Mouse (Mus musculus) splenic B cell, adult 2 months (primary cell): Measurements from ENCODE around the gene Phactr3.

Experiments
- DNase-seq: peaks from one replicate; pipeline ENCODE4 v3.0.0-alpha.2; 2011; ENCODE audit warnings: low read depth, low spot score
- H3K27me3 ChIP-seq: 2 replicates; pipeline ENCODE4 v1.6.1; 2012; ENCODE audit warnings: mild to moderate bottlenecking, low read length, moderate library complexity, mixed read lengths; ENCODE audit not compliant: control insufficient read depth, poor library complexity, insufficient read depth, severe bottlenecking
- H3K36me3 ChIP-seq: 2 replicates; pipeline ENCODE4 v1.6.1; 2012; ENCODE audit warnings: mild to moderate bottlenecking, low read length, moderate library complexity, mixed read lengths; ENCODE audit not compliant: control insufficient read depth, poor library complexity, insufficient read depth, severe bottlenecking

Phactr3 gene

DNA sequence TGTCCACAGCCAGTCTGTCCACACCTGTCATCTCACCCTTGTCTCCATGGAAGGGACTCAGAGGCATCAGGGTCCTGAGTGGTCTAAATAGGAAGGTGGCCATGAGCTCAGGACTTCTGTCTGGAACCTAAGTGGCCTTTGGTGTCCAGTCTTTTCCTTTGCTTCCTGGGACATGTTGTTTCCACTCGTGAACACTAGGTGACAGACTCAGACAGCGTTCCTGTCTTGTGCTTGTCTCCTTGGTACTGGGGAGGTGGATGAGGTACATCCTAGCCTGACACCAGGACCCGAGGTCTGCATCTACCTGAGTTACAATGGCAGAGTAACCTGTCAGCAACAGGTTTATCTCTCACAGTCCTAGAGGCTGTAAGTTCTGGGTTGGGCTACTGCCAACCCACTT, 162.4 kb downstream of the Phactr3 start:
- Histone ChIP-seq H3K36me3 (no peaks in the 10 kb centered on the region), H3K27me3 (no peaks in the 10 kb centered on the region)
- no peak for DNase-seq

GRCm38 (mm10) chr2:178287285-178287684, 168.5 kb downstream of the Phactr3 start:
- H3K36me3 ChIP-seq, result no peaks in the 10 kb centered on the region
- DNase-seq, result peak; percentile 3
- no peaks in the 10 kb centered on the region for H3K27me3 ChIP-seq

- no peak for DNase-seq
- Histone ChIP-seq H3K27me3 (no peaks in the 10 kb centered on the region), H3K36me3 (no peaks in the 10 kb centered on the region)
Measured at GRCm38 (mm10) chr2:178288666-178289065, 169.9 kb downstream of the Phactr3 start.

DNA sequence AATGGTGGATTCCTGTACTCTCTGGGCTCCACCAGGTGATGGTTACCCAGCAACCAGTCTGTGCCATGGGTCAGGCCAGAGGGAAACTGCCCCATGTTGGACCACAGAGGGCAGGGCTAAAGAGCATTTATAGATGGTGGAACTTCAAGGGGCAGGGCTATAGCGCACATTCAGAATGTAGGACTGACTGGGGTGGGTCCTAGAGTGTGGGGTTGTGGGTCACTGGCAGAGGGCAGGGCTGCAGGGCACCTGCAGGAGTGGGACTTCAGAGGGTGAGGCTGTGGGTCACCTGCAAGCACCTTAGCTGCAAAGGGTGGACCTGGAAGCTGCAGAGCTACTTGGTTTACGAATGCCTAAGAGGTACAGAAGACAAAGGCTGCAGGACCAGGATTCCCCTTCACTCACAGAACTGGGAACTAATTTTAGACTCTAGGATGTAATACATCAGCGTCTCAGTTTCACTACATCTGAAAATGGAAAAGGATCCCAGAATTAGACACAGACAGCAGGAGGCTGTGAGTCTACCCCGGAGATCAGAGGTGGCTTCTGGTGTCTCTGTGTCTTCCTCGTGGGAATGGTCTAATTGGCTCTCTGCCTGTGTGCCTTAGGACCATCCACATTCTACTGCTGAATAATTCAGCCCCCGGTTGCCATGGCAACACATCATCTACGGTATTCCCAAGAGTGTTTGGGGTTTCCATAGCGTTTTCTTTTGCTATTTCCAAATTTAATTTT, 184.8 kb downstream of the Phactr3 start:
- H3K27me3 ChIP-seq, result no peaks in the 10 kb centered on the region
- no peak for DNase-seq
- no peaks in the 10 kb centered on the region for H3K36me3 ChIP-seq

GRCm38 (mm10) chr2:178304188-178304529, 185.4 kb downstream of the Phactr3 start:
- Histone ChIP-seq H3K27me3 (no peaks in the 10 kb centered on the region), H3K36me3 (no peaks in the 10 kb centered on the region)
- no peak for DNase-seq

GRCm38 (mm10) chr2:178304669-178305068, 185.9 kb downstream of the Phactr3 start:
- no peaks in the 10 kb centered on the region for H3K36me3 ChIP-seq
- no peaks in the 10 kb centered on the region for H3K27me3 ChIP-seq
- no peak for DNase-seq

GRCm38 (mm10) chr2:178313539-178313938, 194.8 kb downstream of the Phactr3 start:
- no peak for DNase-seq
- H3K36me3 ChIP-seq, result no peaks in the 10 kb centered on the region
- no peaks in the 10 kb centered on the region for H3K27me3 ChIP-seq

DNA sequence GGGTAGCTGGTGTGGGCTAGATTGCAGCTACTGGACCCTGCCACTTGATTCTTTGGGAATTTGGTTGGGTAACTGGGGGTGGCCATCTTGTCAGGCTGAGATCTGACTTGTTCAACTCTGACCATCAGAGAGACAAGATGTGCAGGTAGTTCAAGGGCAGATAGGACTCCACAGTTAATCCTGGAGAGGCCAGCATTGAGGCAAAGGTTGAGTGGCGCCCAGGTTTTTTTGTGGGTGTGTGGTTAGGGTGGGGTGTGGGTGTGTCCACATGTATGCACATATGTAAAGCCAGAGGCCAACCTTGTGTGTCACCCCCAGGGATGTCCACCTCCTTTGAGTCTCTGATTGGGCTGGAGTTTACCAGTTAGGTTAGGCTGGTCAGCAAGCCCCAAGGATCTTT, 197.5 kb downstream of the Phactr3 start:
- no peaks in the 10 kb centered on the region for H3K36me3 ChIP-seq

GRCm38 (mm10) chr2:178319766-178320165, 201.0 kb downstream of the Phactr3 start:
- Histone ChIP-seq H3K27me3 (no peaks in the 10 kb centered on the region), H3K36me3 (no peaks in the 10 kb centered on the region)
- no peak for DNase-seq

More for the DNA sequence above, 197.5 kb downstream of the Phactr3 start:
- DNase-seq, result no peak
- H3K27me3 ChIP-seq, result no peaks in the 10 kb centered on the region

GRCm38 (mm10) chr2:178321271-178321670, 202.5 kb downstream of the Phactr3 start:
- Histone ChIP-seq H3K27me3 (no peaks in the 10 kb centered on the region), H3K36me3 (no peaks in the 10 kb centered on the region)
- DNase-seq, result no peak

- Histone ChIP-seq H3K27me3 (no peaks in the 10 kb centered on the region), H3K36me3 (no peaks in the 10 kb centered on the region)
- no peak for DNase-seq
Measured at GRCm38 (mm10) chr2:178324410-178324809, 205.6 kb downstream of the Phactr3 start.

- H3K36me3 ChIP-seq, result no peaks in the 10 kb centered on the region
- no peaks in the 10 kb centered on the region for H3K27me3 ChIP-seq
- no peak for DNase-seq
Measured at GRCm38 (mm10) chr2:178324818-178325217, 206.0 kb downstream of the Phactr3 start.

DNA sequence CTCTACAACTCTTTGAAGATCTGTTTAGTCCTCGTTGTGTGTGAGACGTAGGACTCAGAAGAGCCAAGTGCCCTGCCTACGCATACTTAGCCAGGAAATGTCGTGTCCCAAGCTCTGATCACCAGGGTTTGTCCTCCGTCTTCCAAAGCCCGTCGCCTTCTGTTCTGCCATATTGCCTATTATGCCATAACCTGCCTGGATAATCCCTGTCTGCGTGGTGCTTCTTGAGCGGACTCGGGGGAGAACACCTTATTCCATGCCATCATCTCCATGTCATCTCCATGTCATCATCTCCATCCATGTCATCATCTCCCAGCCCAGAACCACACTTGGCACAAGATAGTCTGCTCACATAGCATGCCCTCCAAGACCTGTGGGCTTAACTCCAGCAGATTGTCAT, 207.3 kb downstream of the Phactr3 start:
- DNase-seq, result no peak
- Histone ChIP-seq H3K36me3 (no peaks in the 10 kb centered on the region), H3K27me3 (no peaks in the 10 kb centered on the region)

DNA sequence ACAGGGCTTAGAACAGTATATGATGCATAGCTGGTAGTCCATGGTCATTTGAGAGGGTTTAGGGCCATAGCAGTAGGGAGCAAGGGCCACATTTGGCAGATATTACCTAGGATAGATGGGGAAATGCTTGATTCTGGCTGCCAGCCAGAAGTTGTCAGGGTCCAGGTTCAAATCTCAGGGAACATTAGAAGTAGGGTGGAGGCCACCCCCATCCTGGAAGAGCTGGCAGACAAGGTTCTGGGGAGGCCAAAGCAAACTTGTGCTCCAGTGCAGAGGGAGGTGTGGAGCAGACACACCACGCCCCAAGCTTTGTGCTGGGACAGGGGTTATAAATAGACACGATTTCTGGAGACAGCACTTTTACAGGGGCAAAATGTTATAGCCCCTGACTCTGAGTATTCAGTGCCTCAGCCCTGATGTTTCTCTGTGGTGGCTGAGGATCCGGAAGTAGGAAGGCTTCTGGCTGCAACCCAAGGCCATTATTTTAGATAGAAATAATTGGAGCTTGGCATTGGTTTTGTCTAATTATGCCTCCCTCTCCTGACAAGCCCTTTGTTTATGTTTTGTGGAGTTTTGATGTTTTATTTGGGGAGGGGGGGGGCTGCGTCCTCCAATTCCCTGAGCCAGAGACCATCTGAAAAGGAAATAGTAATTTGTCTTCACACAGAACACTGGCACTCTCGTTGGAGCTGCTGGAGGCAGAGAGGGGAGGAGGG, 208.1 kb downstream of the Phactr3 start:
- Histone ChIP-seq H3K27me3 (no peaks in the 10 kb centered on the region), H3K36me3 (no peaks in the 10 kb centered on the region)
- DNase-seq, result no peak

DNA sequence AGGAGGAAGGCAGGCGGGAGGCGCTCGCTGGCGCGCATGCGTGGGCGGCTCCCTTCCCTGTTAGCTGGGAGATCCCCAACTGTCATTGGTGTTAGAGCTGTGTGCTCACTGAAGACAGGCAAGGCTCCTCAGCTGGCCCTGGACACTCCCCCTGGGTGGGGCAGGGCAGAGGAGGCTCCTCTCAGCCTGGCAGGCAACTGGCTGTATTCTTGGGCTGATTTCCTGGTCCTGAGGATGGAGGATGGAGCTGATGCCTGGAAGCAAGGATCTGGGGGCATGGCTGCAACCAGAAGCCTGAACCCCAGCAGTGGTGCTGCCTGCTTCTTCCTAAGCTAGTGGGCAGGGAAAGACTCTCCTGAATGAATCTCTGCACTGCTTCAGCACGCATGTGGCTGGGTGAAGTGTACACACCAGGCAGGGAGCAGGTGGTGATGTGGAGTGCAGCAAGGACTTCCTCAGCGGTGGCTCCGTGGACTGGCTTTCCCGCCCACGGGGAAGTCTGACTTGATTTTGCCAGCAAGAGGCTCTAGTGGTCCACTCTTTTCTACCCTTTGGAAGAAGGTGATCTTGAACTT, 208.8 kb downstream of the Phactr3 start:
- no peak for DNase-seq
- Histone ChIP-seq H3K27me3 (no peaks in the 10 kb centered on the region), H3K36me3 (no peaks in the 10 kb centered on the region)
